Mouse (Mus musculus) forebrain, embryonic 12.5 days (tissue): ENCODE results near the gene Cmtr2. TPM values are rescaled to one million over a fixed set of nuclear protein-coding genes. Genes with fewer than 3 reads are reported as not detected.
A peak's percentile ranks its signal among the peaks of the same experiment; 100 is the strongest.

Source experiments
- ATAC-seq: fragments of 200-750 bp; cut with Nextera tagmentation; 2 replicates; pipeline ENCODE4 v1.8.0; 2017; ENCODE audit warnings: moderate TSS enrichment; ENCODE audit not compliant: low FRiP score
- H3K27ac ChIP-seq: fragments of 300-500 bp; sonication (generic); 2 replicates; pipeline ENCODE4 v1.5.1; 2016; ENCODE audit warnings: mild to moderate bottlenecking
- H3K27me3 ChIP-seq: fragments of 300-500 bp; sonication (generic); 2 replicates; pipeline ENCODE4 v1.6.1; 2016; ENCODE audit warnings: mild to moderate bottlenecking
- H3K36me3 ChIP-seq: fragments of 300-500 bp; sonication (generic); replicated peaks from 2 replicates; pipeline ENCODE4 v1.6.1; 2016; ENCODE audit warnings: mild to moderate bottlenecking
- H3K4me1 ChIP-seq: fragments of 300-500 bp; sonication (generic); 2 replicates; pipeline ENCODE4 v1.6.1; 2016
- H3K4me2 ChIP-seq: fragments of 300-500 bp; sonication (generic); 2 replicates; pipeline ENCODE4 v1.6.1; 2016; ENCODE audit warnings: mild to moderate bottlenecking, moderate library complexity
- H3K4me3 ChIP-seq: fragments of 300-500 bp; sonication (generic); replicated peaks from 2 replicates; pipeline ENCODE4 v1.5.1; 2016; ENCODE audit warnings: mild to moderate bottlenecking
- H3K9ac ChIP-seq: fragments of 300-500 bp; sonication (generic); 2 replicates; pipeline ENCODE4 v1.6.1; 2016; ENCODE audit warnings: mild to moderate bottlenecking
- H3K9me3 ChIP-seq: fragments of 300-500 bp; sonication (generic); 2 replicates; pipeline ENCODE4 v1.6.1; 2016
- WGBS: fragments of 180-500 bp; shearing (Covaris S2); methylation state at CpG from one replicate; pipeline ENCODE4 v1.1.7; 2016; 5-methylcytosine and 5-hydroxymethylcytosine counted together
- polyA plus RNA-seq: library from polyadenylated mRNA; unstranded; fragments of >200 nt; fragmentation: Nextera tagmentation; extraction: Ambion mirVana; gene quantifications from 2 replicates; pipeline ENCODE4 v1.2.1, GENCODE M21; 2016

Cmtr2 gene
- polyA plus RNA-seq, 1 experiment from 2014 or later, result 12.5 TPM

DNA sequence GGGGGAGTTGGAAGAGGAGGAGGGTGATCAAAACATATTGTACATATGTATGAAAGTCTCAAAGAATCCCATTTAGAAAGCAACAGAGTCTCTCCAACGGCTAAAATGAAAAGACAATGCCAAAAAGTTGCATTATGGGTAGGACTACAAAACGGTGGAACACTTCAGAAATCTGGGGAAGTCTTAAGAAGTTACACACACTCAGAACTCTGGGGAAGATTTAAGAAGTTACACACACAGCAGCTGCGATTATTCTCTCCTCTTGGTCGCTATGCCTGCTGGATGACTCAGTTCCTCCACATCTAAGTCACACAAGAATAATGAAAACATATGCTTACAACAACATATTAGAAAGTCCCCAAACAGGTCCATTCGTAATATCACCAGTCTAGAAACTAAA is 788 bp downstream of the Cmtr2 start:
- Histone ChIP-seq H3K36me3 (peaks cover 3% of the 10 kb centered on the region), H3K4me1 (peaks cover 12% of the 10 kb centered on the region), H3K27ac (no peak overlapping the region), H3K9me3 (no peaks in the 10 kb centered on the region), H3K4me3 (no peak overlapping the region), H3K4me2 (no peak overlapping the region), H3K9ac (no peak overlapping the region), H3K27me3 (no peaks in the 10 kb centered on the region)
- 78% methylated on average over 5 of the region's 5 CpGs for WGBS
- no peak for ATAC-seq

DNA sequence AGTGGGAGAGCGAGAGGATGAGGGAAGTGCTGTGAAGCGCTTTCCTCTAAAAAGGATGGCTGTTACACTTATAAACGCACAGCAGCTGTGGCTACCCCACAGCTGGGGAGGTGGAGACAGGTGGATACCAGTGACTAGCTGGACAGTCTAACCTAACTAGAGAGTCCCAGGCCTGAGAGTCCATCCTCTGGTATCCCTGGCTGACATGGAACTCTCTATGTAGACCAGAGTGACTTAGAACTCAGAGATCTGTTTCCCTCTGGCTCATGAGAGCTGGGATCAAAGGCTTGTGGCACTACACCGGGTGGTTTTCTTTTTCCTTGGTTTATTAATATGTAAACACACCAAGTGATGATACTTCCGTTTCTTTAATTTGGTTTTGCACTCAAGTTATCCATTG is 1.7 kb downstream of the Cmtr2 start:
- Histone ChIP-seq H3K9me3 (no peaks in the 10 kb centered on the region), H3K4me2 (peak overlapping the region; percentile 69), H3K4me3 (peak overlapping the region; percentile 57), H3K9ac (no peak overlapping the region), H3K4me1 (peaks cover 12% of the 10 kb centered on the region), H3K27me3 (no peaks in the 10 kb centered on the region), H3K27ac (no peak overlapping the region), H3K36me3 (peaks cover 12% of the 10 kb centered on the region)
- 32% methylated on average over 5 of the region's 5 CpGs for WGBS
- ATAC-seq, result peak; percentile 44

DNA sequence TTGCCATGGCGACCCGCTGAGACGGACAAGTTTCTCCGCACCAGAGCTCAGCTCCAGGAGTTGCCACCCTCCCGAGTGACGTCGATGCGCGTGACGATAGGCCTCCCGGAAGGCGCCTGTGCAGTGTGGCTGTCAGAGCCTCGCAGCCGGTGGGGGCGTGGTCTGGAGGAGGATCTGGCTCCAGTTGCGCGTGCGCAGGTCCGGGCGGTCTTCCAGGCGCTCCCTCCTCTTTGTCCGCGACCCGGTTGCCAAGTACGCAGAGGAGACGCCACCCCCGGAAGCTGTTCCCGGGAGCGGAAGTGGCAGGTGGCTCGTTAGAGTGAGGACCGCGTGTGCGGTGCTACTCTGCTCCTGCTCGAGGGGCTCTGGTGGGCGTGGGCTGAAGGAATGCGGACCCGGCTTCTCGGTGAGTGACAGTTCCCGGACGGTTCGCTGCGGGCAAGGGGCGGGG is 2.2 kb downstream of the Cmtr2 start:
- peaks cover 12% of the 10 kb centered on the region for H3K4me1 ChIP-seq
- peaks cover 17% of the 10 kb centered on the region for H3K36me3 ChIP-seq
- 0% methylated on average over 43 of the region's 43 CpGs for WGBS
- H3K4me2 ChIP-seq, result peak overlapping the region; percentile 69
- H3K4me3 ChIP-seq, result peak overlapping the region; percentile 57
- no peaks in the 10 kb centered on the region for H3K27me3 ChIP-seq
- H3K9me3 ChIP-seq, result no peaks in the 10 kb centered on the region
- H3K27ac ChIP-seq, result peak overlapping the region; percentile 56
- ATAC-seq, result peak; percentile 99
- peak overlapping the region; percentile 47; the same call in 1 of the 2 replicates for H3K9ac ChIP-seq

DNA sequence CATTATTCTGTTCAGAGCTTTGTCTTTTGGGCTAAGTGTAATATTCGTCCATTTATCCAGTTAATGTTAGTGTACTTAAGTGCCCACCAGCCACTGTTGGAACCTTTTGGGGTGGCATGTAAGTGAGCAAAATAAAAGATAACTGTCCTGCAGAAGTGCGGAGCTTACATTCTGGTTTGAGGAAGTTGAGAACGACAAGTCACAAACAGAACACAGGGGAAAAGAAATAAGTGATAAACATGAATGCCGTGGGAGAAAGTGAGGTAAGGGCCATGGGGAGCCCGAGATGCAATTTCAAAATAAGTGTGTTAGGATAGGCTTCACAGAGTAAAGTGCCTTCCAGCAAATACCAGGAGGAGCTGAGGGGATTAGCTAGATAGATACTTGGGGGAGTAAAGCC is 3.0 kb downstream of the Cmtr2 start:
- Histone ChIP-seq H3K4me1 (peaks cover 12% of the 10 kb centered on the region), H3K4me3 (peak overlapping the region; percentile 57), H3K9ac (peak overlapping the region; percentile 47; the same call in 1 of the 2 replicates), H3K27ac (no peak overlapping the region), H3K36me3 (peaks cover 25% of the 10 kb centered on the region), H3K27me3 (no peaks in the 10 kb centered on the region), H3K9me3 (no peaks in the 10 kb centered on the region), H3K4me2 (peak overlapping the region; percentile 69)
- no peak for ATAC-seq
- 77% methylated on average over 5 of the region's 5 CpGs for WGBS

DNA sequence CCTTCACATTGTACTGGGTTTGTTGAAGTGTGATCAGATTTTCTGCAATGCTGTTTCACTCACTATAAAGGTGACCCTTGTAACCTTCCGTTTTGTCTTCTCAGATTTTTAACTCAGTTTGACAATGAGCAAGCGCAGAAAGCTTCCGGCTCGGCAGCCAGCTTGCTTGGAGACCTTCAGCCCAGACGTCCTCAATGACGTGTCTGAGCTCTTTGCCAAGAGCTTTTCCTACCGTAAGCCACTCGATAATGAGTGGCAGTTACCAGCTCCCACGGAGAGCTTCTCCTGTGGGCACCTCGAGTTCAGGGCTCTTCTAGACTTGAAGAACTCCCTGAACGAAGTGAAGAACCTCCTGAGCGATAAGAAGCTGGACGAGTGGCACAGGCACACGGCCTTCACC is 5.5 kb downstream of the Cmtr2 start:
- Histone ChIP-seq H3K27me3 (no peaks in the 10 kb centered on the region), H3K4me1 (peaks cover 12% of the 10 kb centered on the region), H3K4me2 (no peak overlapping the region), H3K9ac (no peak overlapping the region), H3K36me3 (peaks cover 34% of the 10 kb centered on the region), H3K27ac (no peak overlapping the region), H3K4me3 (no peak overlapping the region), H3K9me3 (no peaks in the 10 kb centered on the region)
- ATAC-seq, result no peak
- 94% methylated on average over 14 of the region's 14 CpGs for WGBS

DNA sequence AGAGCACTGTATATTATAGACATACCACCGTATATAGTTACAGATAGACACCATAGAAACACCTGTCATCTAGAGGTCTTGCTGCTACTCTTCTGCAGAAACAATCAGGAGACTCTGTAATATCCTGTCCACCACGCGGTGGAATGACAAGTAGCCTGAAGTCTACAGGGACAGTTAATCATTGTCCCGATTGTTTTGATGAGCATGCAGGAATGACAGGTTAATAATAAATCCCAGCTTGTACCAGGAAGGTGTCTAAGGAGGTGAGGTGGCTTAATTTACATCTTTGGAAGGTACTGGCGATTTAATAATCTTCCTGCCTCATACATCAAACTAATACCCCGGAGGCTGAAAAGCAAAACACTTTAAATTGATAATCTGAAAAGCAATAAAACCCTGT is 15.3 kb downstream of the Cmtr2 start:
- Histone ChIP-seq H3K27ac (no peak overlapping the region), H3K36me3 (no peaks in the 10 kb centered on the region), H3K4me2 (no peak overlapping the region), H3K4me3 (no peak overlapping the region), H3K27me3 (no peaks in the 10 kb centered on the region), H3K9me3 (no peaks in the 10 kb centered on the region), H3K9ac (no peak overlapping the region), H3K4me1 (no peaks in the 10 kb centered on the region)
- no peak for ATAC-seq
- 89% methylated on average over 6 of the region's 6 CpGs for WGBS

GRCm38 (mm10) chr8:110242278-110243177 is 27.1 kb downstream of the Cmtr2 start:
- ATAC-seq, result peak; percentile 17; the same call in 1 of the 2 replicates
- H3K4me2 ChIP-seq, result no peak overlapping the region
- no peaks in the 10 kb centered on the region for H3K36me3 ChIP-seq
- WGBS, result 49% methylated on average over 7 of the region's 7 CpGs
- no peaks in the 10 kb centered on the region for H3K27me3 ChIP-seq
- H3K4me3 ChIP-seq, result no peak overlapping the region
- H3K9me3 ChIP-seq, result no peaks in the 10 kb centered on the region
- no peak overlapping the region for H3K9ac ChIP-seq
- peaks cover 9% of the 10 kb centered on the region; the same call in 1 of the 2 replicates for H3K4me1 ChIP-seq
- H3K27ac ChIP-seq, result peak overlapping the region; percentile 78

DNA sequence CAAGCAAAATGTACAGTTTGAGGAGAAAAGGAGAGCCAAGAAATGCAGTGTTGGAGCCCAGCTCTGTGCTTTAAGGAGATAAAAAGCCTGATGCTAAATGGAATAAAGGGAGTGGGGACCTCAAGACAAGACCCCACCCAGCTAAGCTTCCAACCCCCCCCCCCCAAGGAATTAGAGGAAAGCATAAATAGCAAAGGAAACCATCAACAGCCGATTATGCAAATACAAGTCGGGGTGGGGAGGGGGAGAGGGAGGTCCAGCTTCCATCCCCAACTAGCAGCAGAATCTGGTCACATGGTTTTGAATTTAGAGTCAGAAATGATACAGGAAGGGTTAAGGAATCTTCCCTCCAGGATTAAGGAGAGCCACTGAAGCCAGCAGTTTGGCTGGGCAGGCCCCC is 29.1 kb downstream of the Cmtr2 start:
- WGBS, result 60% methylated on average over 2 of the region's 2 CpGs
- no peak overlapping the region for H3K4me3 ChIP-seq
- no peaks in the 10 kb centered on the region for H3K9me3 ChIP-seq
- no peaks in the 10 kb centered on the region for H3K27me3 ChIP-seq
- H3K4me2 ChIP-seq, result no peak overlapping the region
- no peak overlapping the region for H3K27ac ChIP-seq
- peaks cover 9% of the 10 kb centered on the region; the same call in 1 of the 2 replicates for H3K4me1 ChIP-seq
- ATAC-seq, result no peak
- no peak overlapping the region for H3K9ac ChIP-seq
- H3K36me3 ChIP-seq, result no peaks in the 10 kb centered on the region

- WGBS, result 80% methylated on average over 6 of the region's 6 CpGs
- H3K27ac ChIP-seq, result no peak overlapping the region
- ATAC-seq, result no peak
- peaks cover 9% of the 10 kb centered on the region; the same call in 1 of the 2 replicates for H3K4me1 ChIP-seq
- H3K9ac ChIP-seq, result no peak overlapping the region
- no peak overlapping the region for H3K4me3 ChIP-seq
- no peaks in the 10 kb centered on the region for H3K9me3 ChIP-seq
- no peaks in the 10 kb centered on the region for H3K27me3 ChIP-seq
- H3K4me2 ChIP-seq, result no peak overlapping the region
- no peaks in the 10 kb centered on the region for H3K36me3 ChIP-seq
These were observed 31.8 kb downstream of the Cmtr2 start for GRCm38 (mm10) chr8:110247238-110247637.

DNA sequence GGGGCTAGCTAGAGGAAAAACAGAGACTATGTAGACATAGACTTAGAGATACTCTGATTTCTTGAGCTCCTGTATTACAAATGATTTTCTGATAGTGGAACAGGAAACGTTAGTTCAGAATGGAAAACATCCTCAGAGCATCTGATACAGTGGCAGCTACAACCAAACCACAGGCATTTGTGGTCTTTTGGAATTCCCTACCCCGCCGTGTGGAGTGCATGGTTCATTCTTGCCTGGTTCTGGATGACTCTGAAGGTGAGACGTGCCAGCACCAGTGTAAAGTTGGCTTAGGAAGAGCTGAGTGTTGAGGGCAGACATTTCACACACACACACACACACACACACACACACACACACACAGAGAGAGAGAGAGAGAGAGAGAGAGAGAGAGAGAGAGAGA is 38.5 kb downstream of the Cmtr2 start:
- no peak for ATAC-seq
- no peak overlapping the region for H3K4me3 ChIP-seq
- no peaks in the 10 kb centered on the region for H3K27me3 ChIP-seq
- H3K9ac ChIP-seq, result no peak overlapping the region
- 80% methylated on average over 4 of the region's 4 CpGs for WGBS
- no peaks in the 10 kb centered on the region for H3K9me3 ChIP-seq
- no peaks in the 10 kb centered on the region for H3K4me1 ChIP-seq
- H3K27ac ChIP-seq, result no peak overlapping the region
- no peaks in the 10 kb centered on the region for H3K36me3 ChIP-seq
- H3K4me2 ChIP-seq, result no peak overlapping the region

DNA sequence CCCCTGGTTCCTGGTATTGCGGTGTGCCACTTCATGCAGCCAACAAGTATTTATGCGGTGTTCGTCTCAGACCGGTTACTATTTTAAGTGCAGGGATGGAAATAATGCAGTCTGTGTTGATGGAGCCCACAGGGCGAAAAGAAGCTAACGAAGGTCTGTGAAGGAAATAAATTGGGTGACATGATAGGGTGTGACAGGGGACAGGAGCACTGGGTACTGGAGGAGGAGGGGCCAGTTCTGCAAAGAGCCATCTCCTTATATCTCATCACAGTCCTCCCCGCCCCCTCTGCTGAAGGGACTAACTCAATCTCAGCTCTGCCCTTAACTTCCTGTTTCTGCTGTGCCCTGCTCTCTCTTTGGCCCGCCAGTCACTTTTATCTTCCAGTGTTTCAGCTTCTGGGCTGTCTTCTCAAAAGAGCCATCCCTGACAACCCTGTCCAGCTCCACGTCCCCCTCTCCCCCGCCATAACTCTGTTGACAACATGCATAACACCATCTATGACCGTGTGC is 50.4 kb downstream of the Cmtr2 start:
- H3K9ac ChIP-seq, result no peak overlapping the region
- H3K36me3 ChIP-seq, result no peaks in the 10 kb centered on the region
- no peak overlapping the region for H3K4me2 ChIP-seq
- H3K4me3 ChIP-seq, result no peak overlapping the region
- peaks cover 14% of the 10 kb centered on the region; the same call in 1 of the 2 replicates for H3K27me3 ChIP-seq
- ATAC-seq, result no peak
- no peak overlapping the region for H3K27ac ChIP-seq
- H3K4me1 ChIP-seq, result peaks cover 10% of the 10 kb centered on the region
- WGBS, result 67% methylated on average over 11 of the region's 11 CpGs
- H3K9me3 ChIP-seq, result 0 out of 2 replicates have a peak, but pooled peaks cover 2% of the 10 kb centered on the region

- 0 out of 2 replicates have a peak within 1 kb of the TSS, but pooled peaks have one; percentile 30 for H3K9ac ChIP-seq
- H3K27ac ChIP-seq, result no peak within 1 kb of the TSS
- H3K4me2 ChIP-seq, result peak within 1 kb of the TSS; percentile 64
- peaks cover 10% of the 10 kb centered on the region for H3K4me1 ChIP-seq
- 0% methylated on average over 15 of the region's 15 CpGs for WGBS
- H3K4me3 ChIP-seq, result peak within 1 kb of the TSS; percentile 41
- ATAC-seq, result peak; percentile 95
- peaks cover 14% of the 10 kb centered on the region; the same call in 1 of the 2 replicates for H3K27me3 ChIP-seq
- H3K9me3 ChIP-seq, result 0 out of 2 replicates have a peak, but pooled peaks cover 2% of the 10 kb centered on the region
- H3K36me3 ChIP-seq, result no peaks in the 10 kb centered on the region
These were observed 51.3 kb downstream of the Cmtr2 start, which contains the start of gene Hydin for GRCm38 (mm10) chr8:110266741-110267140. Gene Hydin (plus strand): TSS chr8:110266977.
